Mouse (Mus musculus) G1E (cell line): ENCODE data around the gene Ccl28. TPM values are rescaled to one million over a fixed set of nuclear protein-coding genes. Genes with fewer than 3 reads are reported as not detected.
"Not testable (repeated sequence)": the region's sequence is repeated elsewhere in the genome, so short reads cannot be mapped to it uniquely, and the experiment has no call there.

ENCODE experiments used
- ATAC-seq: 2 replicates; pipeline ENCODE4 v1.8.0; 2016; ENCODE audit warnings: mild to moderate bottlenecking; ENCODE audit not compliant: insufficient number of reproducible peaks, poor library complexity, low FRiP score, severe bottlenecking; ENCODE audit errors: extremely low read depth
- DNase-seq: peaks from one replicate; pipeline ENCODE4 v3.0.0; 2012; ENCODE audit warnings: low spot score
- H3K27me3 ChIP-seq: 2 replicates; pipeline ENCODE4 v1.6.1; 2012; ENCODE audit warnings: mild to moderate bottlenecking, low read length, inconsistent platforms; ENCODE audit not compliant: insufficient read depth
- H3K36me3 ChIP-seq: replicated peaks from 2 replicates; pipeline ENCODE3; 2012; ENCODE audit warnings: mild to moderate bottlenecking, inconsistent platforms
- H3K4me1 ChIP-seq: 2 replicates; pipeline ENCODE4 v1.6.1; 2012; ENCODE audit warnings: low read depth, low read length, inconsistent platforms, mixed read lengths; ENCODE audit not compliant: insufficient read depth
- H3K4me3 ChIP-seq: 2 replicates; pipeline ENCODE4 v1.5.1; 2012; ENCODE audit warnings: low read depth, mild to moderate bottlenecking, inconsistent platforms, low read length, moderate library complexity, mixed read lengths
- H3K9me3 ChIP-seq: replicated peaks from 2 replicates; pipeline ENCODE4 v1.6.1; 2012; ENCODE audit warnings: inconsistent platforms
- CTCF ChIP-seq: IDR thresholded peaks from 2 replicates; pipeline ENCODE4 v1.5.1; 2012; ENCODE audit warnings: low read depth, low read length, inconsistent platforms, mixed read lengths
- GATA1 ChIP-seq: IDR thresholded peaks from 2 replicates; pipeline ENCODE4 v1.6.1; 2012; ENCODE audit warnings: borderline replicate concordance, low read length, inconsistent platforms, mixed read lengths
- GATA2 ChIP-seq: IDR thresholded peaks from 2 replicates; pipeline ENCODE4 v1.6.1; 2012; ENCODE audit warnings: low read depth, low read length, inconsistent platforms, borderline replicate concordance
- POLR2AphosphoS5 ChIP-seq: IDR thresholded peaks from 2 replicates; pipeline ENCODE4 v1.6.1; 2012; ENCODE audit warnings: low read depth, low read length, inconsistent platforms; ENCODE audit not compliant: insufficient replicate concordance
- TAL1 ChIP-seq: conservative IDR thresholded peaks from 2 replicates; pipeline ENCODE4 v1.6.1; 2012; ENCODE audit warnings: low read depth, low read length, inconsistent platforms, mixed read lengths
- polyA plus RNA-seq: library from polyadenylated mRNA; stranded (reverse); fragments of >175 nt; gene quantifications from 2 replicates; pipeline ENCODE4 v1.2.3, GENCODE M21; 2012
- total RNA-seq, 2 experiments: library from RNA; stranded (forward) in 1 of 2; stranded (reverse) in 1 of 2; fragments of 200-1000 nt in 1 of 2; fragments of >200 nt in 1 of 2; fragmentation: Nextera tagmentation in 1 of 2; gene quantifications; 2 replicates each; pipeline ENCODE4 v1.2.3; 2014 to 2017

Ccl28 gene
- total RNA-seq (2014; fragmentation: Nextera tagmentation): not detected in 2 replicates
- total RNA-seq (2017): 0.05 TPM in 1 of 2 replicates, not detected in the other
- not detected in 2 replicates for polyA plus RNA-seq

DNA sequence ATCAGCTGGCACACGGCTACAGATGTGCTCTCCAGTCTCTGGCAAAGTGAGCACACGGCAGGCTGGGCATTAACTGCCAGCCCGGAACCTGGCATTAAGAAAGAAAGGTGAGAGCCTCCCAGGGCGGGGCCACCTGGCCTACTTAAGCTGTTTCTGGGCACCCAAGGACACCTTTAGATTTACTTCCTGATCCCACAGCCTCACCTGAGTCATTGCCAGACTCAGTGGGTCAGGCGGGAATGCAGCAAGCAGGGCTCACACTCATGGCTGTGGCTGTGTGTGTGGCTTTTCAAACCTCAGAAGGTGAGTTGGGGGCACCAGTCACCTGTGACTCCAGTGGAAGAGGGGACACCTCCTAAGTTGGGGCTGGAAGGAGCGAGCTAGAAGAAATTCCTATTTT lies at the start of gene Ccl28:
Gene Ccl28 (plus strand): TSS at position 186 of the 400 bp plus-strand sequence.
- Histone ChIP-seq H3K36me3 (no peaks in the 10 kb centered on the region), H3K9me3 (no peaks in the 10 kb centered on the region), H3K27me3 (peaks cover 44% of the 10 kb centered on the region), H3K4me1 (no peaks in the 10 kb centered on the region), H3K4me3 (no peak within 1 kb of the TSS)
- no peak for TF ChIP-seq GATA1
- TF ChIP-seq CTCF: no peak
- no peak for TF ChIP-seq POLR2AphosphoS5
- no peak for TF ChIP-seq TAL1
- no peak for TF ChIP-seq GATA2
- ATAC-seq: no peak
- DNase-seq: no peak

GRCm38 (mm10) chr13:119596321-119597211 lies 27.1 kb upstream of the Ccl28 start:
- not testable (repeated sequence) for ATAC-seq

DNA sequence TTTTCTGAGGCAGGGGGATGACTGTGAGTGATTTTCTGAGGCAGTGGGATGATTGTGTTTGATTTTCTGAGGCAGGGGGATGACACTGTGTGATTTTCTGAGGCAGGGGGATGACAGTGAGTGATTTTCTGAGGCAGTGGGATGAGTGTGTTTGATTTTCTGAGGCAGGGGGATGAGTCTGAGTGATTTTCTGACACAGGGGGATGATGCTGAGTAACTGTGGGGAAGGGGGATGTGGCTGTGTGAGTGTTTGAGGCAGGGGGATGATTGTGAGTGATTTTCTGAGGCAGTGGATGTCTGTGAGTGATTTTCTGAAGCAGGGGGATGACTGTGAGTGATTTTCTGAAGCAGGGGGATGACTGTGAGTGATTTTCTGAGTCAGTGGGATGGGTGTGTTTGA lies 25.2 kb upstream of the Ccl28 start:
- not testable (repeated sequence) for H3K9me3 ChIP-seq, ATAC-seq, H3K4me3 ChIP-seq, H3K27me3 ChIP-seq, DNase-seq, H3K36me3 ChIP-seq, H3K4me1 ChIP-seq

More at GRCm38 (mm10) chr13:119596321-119597211, 27.1 kb upstream of the Ccl28 start:
- not testable (repeated sequence) for H3K4me1 ChIP-seq, DNase-seq, H3K36me3 ChIP-seq, H3K4me3 ChIP-seq, H3K27me3 ChIP-seq, H3K9me3 ChIP-seq

GRCm38 (mm10) chr13:119599066-119599465 lies 24.6 kb upstream of the Ccl28 start:
- not testable (repeated sequence) for DNase-seq, H3K27me3 ChIP-seq, H3K4me1 ChIP-seq, ATAC-seq, H3K9me3 ChIP-seq, H3K36me3 ChIP-seq, H3K4me3 ChIP-seq

DNA sequence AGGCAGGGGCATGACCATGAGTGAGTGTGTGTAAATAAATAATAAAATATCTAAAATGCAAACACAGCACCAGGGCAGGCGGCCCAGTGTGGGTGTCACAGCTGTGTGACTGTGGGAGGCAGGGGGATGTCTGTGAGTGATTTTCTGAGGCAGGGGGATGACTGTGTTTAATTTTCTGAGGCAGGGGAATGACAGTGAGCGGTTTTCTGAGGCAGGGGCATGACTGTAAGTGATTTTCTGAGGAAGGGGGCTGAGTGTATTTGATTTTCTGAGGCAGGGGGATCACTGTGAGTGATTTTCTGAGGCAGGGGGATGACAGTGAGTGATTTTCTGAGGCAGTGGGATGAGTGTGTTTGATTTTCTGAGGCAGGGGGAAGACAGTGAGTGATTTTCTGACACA lies 24.1 kb upstream of the Ccl28 start:
- not testable (repeated sequence) for H3K27me3 ChIP-seq, ATAC-seq, DNase-seq

GRCm38 (mm10) chr13:119600166-119600565 lies 23.5 kb upstream of the Ccl28 start:
- not testable (repeated sequence) for DNase-seq, H3K9me3 ChIP-seq, H3K27me3 ChIP-seq, H3K36me3 ChIP-seq, H3K4me1 ChIP-seq, H3K4me3 ChIP-seq, ATAC-seq

More for the DNA sequence above, 24.1 kb upstream of the Ccl28 start:
- H3K4me3 ChIP-seq, H3K36me3 ChIP-seq, H3K9me3 ChIP-seq, H3K4me1 ChIP-seq: not testable (repeated sequence)

GRCm38 (mm10) chr13:119602688-119603331 lies 20.8 kb upstream of the Ccl28 start:
- not testable (repeated sequence) for H3K9me3 ChIP-seq, DNase-seq, H3K27me3 ChIP-seq, H3K4me1 ChIP-seq, ATAC-seq, H3K4me3 ChIP-seq, H3K36me3 ChIP-seq

DNA sequence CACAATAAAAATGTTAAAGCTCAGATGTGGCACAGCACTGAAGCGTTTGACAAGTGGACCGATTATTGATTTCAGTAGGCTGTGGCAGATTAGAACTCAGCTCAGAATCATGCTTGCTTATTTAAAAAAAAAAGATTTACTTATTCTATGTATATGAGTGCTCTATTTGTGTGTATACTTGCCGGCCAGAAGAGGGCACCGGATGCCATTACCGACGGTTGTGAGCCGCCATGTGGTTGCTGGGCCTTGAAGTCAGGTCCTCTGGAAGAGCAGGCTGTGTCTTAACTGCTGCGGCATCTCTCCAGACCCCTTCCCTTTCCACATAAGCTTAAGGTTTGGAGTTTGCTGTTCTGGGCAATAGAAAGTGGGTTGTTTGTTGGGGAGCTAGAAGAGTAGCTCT lies 19.7 kb upstream of the Ccl28 start:
- H3K9me3 ChIP-seq, H3K4me1 ChIP-seq, H3K36me3 ChIP-seq, DNase-seq, ATAC-seq, H3K27me3 ChIP-seq, H3K4me3 ChIP-seq: not testable (repeated sequence)

GRCm38 (mm10) chr13:119604322-119604721 lies 19.3 kb upstream of the Ccl28 start:
- H3K4me1 ChIP-seq: not testable (repeated sequence)

More at GRCm38 (mm10) chr13:119604322-119604721, 19.3 kb upstream of the Ccl28 start:
- not testable (repeated sequence) for H3K36me3 ChIP-seq, ATAC-seq, DNase-seq, H3K4me3 ChIP-seq, H3K9me3 ChIP-seq, H3K27me3 ChIP-seq
